Mouse (Mus musculus): Measurements from ENCODE around the gene Lst1. TPM values are rescaled to one million over a fixed set of nuclear protein-coding genes. Genes with fewer than 3 reads are reported as not detected.

Lst1 gene
- total and polyA plus RNA-seq, 2 experiments from 2014 or later: 7.8 to 26.7 TPM

- no peak for DNase-seq (ENCODE audit: low spot score)
- WGBS: 98% methylated on average over 3 of the region's 3 CpGs
- H3K36me3 ChIP-seq (ENCODE audit: insufficient read depth, low read length): peaks cover 57% of the 10 kb centered on the region
Measured at GRCm38 (mm10) chr17:35139269-35139668, 49.0 kb downstream of the Lst1 start.

GRCm38 (mm10) chr17:35135591-35136320, 52.5 kb downstream of the Lst1 start:
- peak; percentile 80 for ATAC-seq (ENCODE audit: low FRiP score)
- TF ChIP-seq CTCF (IDR thresholded peaks at IDR 0.05): no peak
- H3K4me2 ChIP-seq (ENCODE audit: low read depth, low read length, poor library complexity, severe bottlenecking): peak overlapping the region; percentile 79
- peak; percentile 82 for DNase-seq (ENCODE audit: low spot score)
- peak overlapping the region; percentile 64 for H3K9ac ChIP-seq (replicated peaks; ENCODE audit: low read length, poor library complexity, severe bottlenecking)
- H3K9me3 ChIP-seq (ENCODE audit: low read length): no peaks in the 10 kb centered on the region
- peaks cover 24% of the 10 kb centered on the region for H3K36me3 ChIP-seq (ENCODE audit: insufficient read depth, low read length)
- under 1% methylated on average over 34 of the region's 43 CpGs for WGBS
- H3K27ac ChIP-seq (ENCODE audit: low read depth, low read length): peak overlapping the region; percentile 96
- no peaks in the 10 kb centered on the region for H3K27me3 ChIP-seq (ENCODE audit: insufficient read depth, low read length)
- H3K4me1 ChIP-seq (ENCODE audit: insufficient read depth, low read length): no peaks in the 10 kb centered on the region
- H3K4me3 ChIP-seq (ENCODE audit: low read depth, low read length): peak overlapping the region; percentile 63

More at GRCm38 (mm10) chr17:35139269-35139668, 49.0 kb downstream of the Lst1 start:
- Histone ChIP-seq H3K4me3 (ENCODE audit: low read depth, low read length) (no peak overlapping the region), H3K9ac (replicated peaks; ENCODE audit: low read length, poor library complexity, severe bottlenecking) (no peak overlapping the region), H3K4me1 (ENCODE audit: insufficient read depth, low read length) (no peaks in the 10 kb centered on the region), H3K4me2 (ENCODE audit: low read depth, low read length, poor library complexity, severe bottlenecking) (no peak overlapping the region), H3K9me3 (ENCODE audit: low read length) (no peaks in the 10 kb centered on the region), H3K27me3 (ENCODE audit: insufficient read depth, low read length) (no peaks in the 10 kb centered on the region), H3K27ac (ENCODE audit: low read depth, low read length) (no peak overlapping the region)
- TF ChIP-seq CTCF (IDR thresholded peaks at IDR 0.05): no peak
- ATAC-seq (ENCODE audit: low FRiP score): no peak

Small RNA genes lying within 50 kb of the gene (microRNA-seq; reads per million reads assigned to microRNA genes)
- not detected for gene Mir6973a (ENCODE audit: borderline number of aligned reads)
- gene Mir6974 (ENCODE audit: borderline number of aligned reads): not detected

Other genes starting within 250 kb of the Lst1 start
Only the 30 nearest of the 38 such genes appear.
- 0.19 and 0.44 TPM in 2 replicates for gene Vwa7, start 171.9 kb downstream of the Lst1 start, total RNA-seq (2014; rRNA removed)
- gene Vwa7, start 171.9 kb downstream of the Lst1 start, polyA plus RNA-seq (2015; fragmentation: Nextera tagmentation; extraction: Ambion mirVana): 0.06 and 0.14 TPM in 2 replicates
- 0.38 TPM in 1 of 2 replicates, not detected in the other for gene Sapcd1, start 160.4 kb downstream of the Lst1 start, total RNA-seq (2014; rRNA removed)
- 1.5 and 1.6 TPM in 2 replicates for gene Sapcd1, start 160.4 kb downstream of the Lst1 start, polyA plus RNA-seq (2015; fragmentation: Nextera tagmentation; extraction: Ambion mirVana)
- 1.7 and 3.8 TPM in 2 replicates for gene Msh5, start 141.7 kb downstream of the Lst1 start, total RNA-seq (2014; rRNA removed)
- gene Msh5, start 141.7 kb downstream of the Lst1 start, polyA plus RNA-seq (2015; fragmentation: Nextera tagmentation; extraction: Ambion mirVana): 1.3 and 1.4 TPM in 2 replicates
- gene Clic1, start 138.5 kb downstream of the Lst1 start, total RNA-seq (2014; rRNA removed): 28.0 and 33.4 TPM in 2 replicates
- 40.0 and 41.9 TPM in 2 replicates for gene Clic1, start 138.5 kb downstream of the Lst1 start, polyA plus RNA-seq (2015; fragmentation: Nextera tagmentation; extraction: Ambion mirVana)
- gene Ddah2, start 129.4 kb downstream of the Lst1 start, total RNA-seq (2014; rRNA removed): 159 and 204 TPM in 2 replicates
- gene Ddah2, start 129.4 kb downstream of the Lst1 start, polyA plus RNA-seq (2015; fragmentation: Nextera tagmentation; extraction: Ambion mirVana): 210 and 213 TPM in 2 replicates
- gene Ly6g6c, start 123.1 kb downstream of the Lst1 start, total RNA-seq (2014; rRNA removed): 2.4 TPM in 1 of 2 replicates, not detected in the other
- gene Ly6g6c, start 123.1 kb downstream of the Lst1 start, polyA plus RNA-seq (2015; fragmentation: Nextera tagmentation; extraction: Ambion mirVana): not detected in 2 replicates
- gene Mpig6b, start 122.3 kb downstream of the Lst1 start, total RNA-seq (2014; rRNA removed): not detected in 2 replicates
- not detected in 2 replicates for gene Mpig6b, start 122.3 kb downstream of the Lst1 start, polyA plus RNA-seq (2015; fragmentation: Nextera tagmentation; extraction: Ambion mirVana)
- not detected in 2 replicates for gene Ly6g6e, start 111.5 kb downstream of the Lst1 start, total RNA-seq (2014; rRNA removed)
- gene Ly6g6e, start 111.5 kb downstream of the Lst1 start, polyA plus RNA-seq (2015; fragmentation: Nextera tagmentation; extraction: Ambion mirVana): 0.31 TPM in 1 of 2 replicates, not detected in the other
- gene Ly6g6d, start 110.4 kb downstream of the Lst1 start, total RNA-seq (2014; rRNA removed): 1.4 TPM in 1 of 2 replicates, not detected in the other
- 0.98 and 1.1 TPM in 2 replicates for gene Ly6g6d, start 110.4 kb downstream of the Lst1 start, polyA plus RNA-seq (2015; fragmentation: Nextera tagmentation; extraction: Ambion mirVana)
- gene Ly6g6f, start 102.8 kb downstream of the Lst1 start, total RNA-seq (2014; rRNA removed): not detected in 2 replicates
- not detected in 2 replicates for gene Ly6g6f, start 102.8 kb downstream of the Lst1 start, polyA plus RNA-seq (2015; fragmentation: Nextera tagmentation; extraction: Ambion mirVana)
- 98.9 and 151 TPM in 2 replicates for gene Abhd16a, start 99.2 kb downstream of the Lst1 start, total RNA-seq (2014; rRNA removed)
- 122 and 128 TPM in 2 replicates for gene Abhd16a, start 99.2 kb downstream of the Lst1 start, polyA plus RNA-seq (2015; fragmentation: Nextera tagmentation; extraction: Ambion mirVana)
- gene Ly6g5c, start 80.2 kb downstream of the Lst1 start, total RNA-seq (2014; rRNA removed): not detected in 2 replicates
- gene Ly6g5c, start 80.2 kb downstream of the Lst1 start, polyA plus RNA-seq (2015; fragmentation: Nextera tagmentation; extraction: Ambion mirVana): not detected in 2 replicates
- gene Ly6g5b, start 73.0 kb downstream of the Lst1 start, total RNA-seq (2014; rRNA removed): 0.99 and 3.7 TPM in 2 replicates
- gene Ly6g5b, start 73.0 kb downstream of the Lst1 start, polyA plus RNA-seq (2015; fragmentation: Nextera tagmentation; extraction: Ambion mirVana): 1.3 and 1.8 TPM in 2 replicates
- gene Gpank1, start 67.0 kb downstream of the Lst1 start, total RNA-seq (2014; rRNA removed): 11.7 and 17.0 TPM in 2 replicates
- gene Gpank1, start 67.0 kb downstream of the Lst1 start, polyA plus RNA-seq (2015; fragmentation: Nextera tagmentation; extraction: Ambion mirVana): 20.2 and 21.0 TPM in 2 replicates
- 245 and 287 TPM in 2 replicates for gene Csnk2b, start 66.4 kb downstream of the Lst1 start, total RNA-seq (2014; rRNA removed)
- gene Csnk2b, start 66.4 kb downstream of the Lst1 start, polyA plus RNA-seq (2015; fragmentation: Nextera tagmentation; extraction: Ambion mirVana): 325 and 332 TPM in 2 replicates
- 10.7 and 28.0 TPM in 2 replicates for gene D17H6S53E, start 62.1 kb downstream of the Lst1 start, total RNA-seq (2014; rRNA removed)
- 9.6 and 10.3 TPM in 2 replicates for gene D17H6S53E, start 62.1 kb downstream of the Lst1 start, polyA plus RNA-seq (2015; fragmentation: Nextera tagmentation; extraction: Ambion mirVana)
- gene Apom, start 56.4 kb downstream of the Lst1 start, total RNA-seq (2014; rRNA removed): 0.44 TPM in 1 of 2 replicates, not detected in the other
- gene Apom, start 56.4 kb downstream of the Lst1 start, polyA plus RNA-seq (2015; fragmentation: Nextera tagmentation; extraction: Ambion mirVana): 0.22 TPM in 1 of 2 replicates, not detected in the other
- 330 and 339 TPM in 2 replicates for gene Bag6, start 53.3 kb downstream of the Lst1 start, total RNA-seq (2014; rRNA removed)
- 62.3 and 68.9 TPM in 2 replicates for gene Bag6, start 53.3 kb downstream of the Lst1 start, polyA plus RNA-seq (2015; fragmentation: Nextera tagmentation; extraction: Ambion mirVana)
- 193 and 230 TPM in 2 replicates for gene Prrc2a, start 23.5 kb downstream of the Lst1 start, total RNA-seq (2014; rRNA removed)
- 85.7 and 88.0 TPM in 2 replicates for gene Prrc2a, start 23.5 kb downstream of the Lst1 start, polyA plus RNA-seq (2015; fragmentation: Nextera tagmentation; extraction: Ambion mirVana)
- gene Aif1, start 12.4 kb downstream of the Lst1 start, total RNA-seq (2014; rRNA removed): 1.8 and 4.1 TPM in 2 replicates
- gene Aif1, start 12.4 kb downstream of the Lst1 start, polyA plus RNA-seq (2015; fragmentation: Nextera tagmentation; extraction: Ambion mirVana): 9.2 and 9.5 TPM in 2 replicates
- gene Ltb, start 6.0 kb upstream of the Lst1 start, total RNA-seq (2014; rRNA removed): 1.4 and 2.1 TPM in 2 replicates
- 1.0 and 1.6 TPM in 2 replicates for gene Ltb, start 6.0 kb upstream of the Lst1 start, polyA plus RNA-seq (2015; fragmentation: Nextera tagmentation; extraction: Ambion mirVana)
- gene Tnf, start 13.6 kb upstream of the Lst1 start, total RNA-seq (2014; rRNA removed): not detected in 2 replicates
- gene Tnf, start 13.6 kb upstream of the Lst1 start, polyA plus RNA-seq (2015; fragmentation: Nextera tagmentation; extraction: Ambion mirVana): 0.09 TPM in 1 of 2 replicates, not detected in the other
- 0.49 and 1.2 TPM in 2 replicates for gene Lta, start 16.9 kb upstream of the Lst1 start, total RNA-seq (2014; rRNA removed)
- gene Lta, start 16.9 kb upstream of the Lst1 start, polyA plus RNA-seq (2015; fragmentation: Nextera tagmentation; extraction: Ambion mirVana): 0.98 and 1.2 TPM in 2 replicates
- not detected in 2 replicates for gene Gm16181, start 32.4 kb upstream of the Lst1 start, total RNA-seq (2014; rRNA removed)
- gene Gm16181, start 32.4 kb upstream of the Lst1 start, polyA plus RNA-seq (2015; fragmentation: Nextera tagmentation; extraction: Ambion mirVana): 0.33 TPM in 1 of 2 replicates, not detected in the other
- 109 and 117 TPM in 2 replicates for gene Atp6v1g2, start 45.2 kb upstream of the Lst1 start, total RNA-seq (2014; rRNA removed)
- gene Atp6v1g2, start 45.2 kb upstream of the Lst1 start, polyA plus RNA-seq (2015; fragmentation: Nextera tagmentation; extraction: Ambion mirVana): 210 and 232 TPM in 2 replicates
- 17.0 and 18.5 TPM in 2 replicates for gene Nfkbil1, start 47.4 kb upstream of the Lst1 start, total RNA-seq (2014; rRNA removed)
- 11.2 and 12.3 TPM in 2 replicates for gene Nfkbil1, start 47.4 kb upstream of the Lst1 start, polyA plus RNA-seq (2015; fragmentation: Nextera tagmentation; extraction: Ambion mirVana)
- gene Ddx39b, start 53.3 kb upstream of the Lst1 start, total RNA-seq (2014; rRNA removed): 261 and 288 TPM in 2 replicates
- 320 and 329 TPM in 2 replicates for gene Ddx39b, start 53.3 kb upstream of the Lst1 start, polyA plus RNA-seq (2015; fragmentation: Nextera tagmentation; extraction: Ambion mirVana)
- 75.4 and 78.0 TPM in 2 replicates for gene H2-D1, start 74.3 kb upstream of the Lst1 start, total RNA-seq (2014; rRNA removed)
- 130 and 148 TPM in 2 replicates for gene H2-D1, start 74.3 kb upstream of the Lst1 start, polyA plus RNA-seq (2015; fragmentation: Nextera tagmentation; extraction: Ambion mirVana)
- gene H2-Q1, start 132.0 kb upstream of the Lst1 start, total RNA-seq (2014; rRNA removed): 0.38 and 0.60 TPM in 2 replicates
- 1.4 and 1.5 TPM in 2 replicates for gene H2-Q1, start 132.0 kb upstream of the Lst1 start, polyA plus RNA-seq (2015; fragmentation: Nextera tagmentation; extraction: Ambion mirVana)
- 20.9 and 21.7 TPM in 2 replicates for gene H2-Q2, start 153.8 kb upstream of the Lst1 start, total RNA-seq (2014; rRNA removed)
- 21.1 and 22.5 TPM in 2 replicates for gene H2-Q2, start 153.8 kb upstream of the Lst1 start, polyA plus RNA-seq (2015; fragmentation: Nextera tagmentation; extraction: Ambion mirVana)